Mouse (Mus musculus) skeletal muscle tissue, adult 2 months (tissue): Measurements from ENCODE around the gene Creb3l4.

Experiments
- DNase-seq: peaks from one replicate; pipeline ENCODE4 v3.0.0-alpha.2; 2012; ENCODE audit warnings: low read depth, low spot score

Creb3l4 gene

DNA sequence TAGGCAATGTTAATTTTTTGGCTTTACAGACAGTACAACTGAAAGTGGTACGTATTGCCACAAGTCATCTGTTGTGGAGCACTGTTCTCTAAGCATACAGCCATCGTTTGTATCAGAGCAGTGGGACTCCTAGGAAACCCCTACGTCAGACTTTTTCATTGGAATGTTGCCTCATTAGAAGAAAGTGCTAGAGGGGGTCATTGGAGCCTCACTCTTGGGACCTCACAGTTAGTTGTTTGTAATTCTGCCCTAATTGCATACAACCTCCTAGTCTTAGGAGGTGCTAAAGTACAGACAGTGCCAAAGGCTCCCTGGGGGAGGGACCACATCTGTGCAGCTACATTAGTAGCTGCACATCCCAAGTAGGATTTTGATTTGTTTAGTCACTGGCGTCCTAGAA, 48.6 kb downstream of the Creb3l4 start:
- DNase-seq = no peak

DNA sequence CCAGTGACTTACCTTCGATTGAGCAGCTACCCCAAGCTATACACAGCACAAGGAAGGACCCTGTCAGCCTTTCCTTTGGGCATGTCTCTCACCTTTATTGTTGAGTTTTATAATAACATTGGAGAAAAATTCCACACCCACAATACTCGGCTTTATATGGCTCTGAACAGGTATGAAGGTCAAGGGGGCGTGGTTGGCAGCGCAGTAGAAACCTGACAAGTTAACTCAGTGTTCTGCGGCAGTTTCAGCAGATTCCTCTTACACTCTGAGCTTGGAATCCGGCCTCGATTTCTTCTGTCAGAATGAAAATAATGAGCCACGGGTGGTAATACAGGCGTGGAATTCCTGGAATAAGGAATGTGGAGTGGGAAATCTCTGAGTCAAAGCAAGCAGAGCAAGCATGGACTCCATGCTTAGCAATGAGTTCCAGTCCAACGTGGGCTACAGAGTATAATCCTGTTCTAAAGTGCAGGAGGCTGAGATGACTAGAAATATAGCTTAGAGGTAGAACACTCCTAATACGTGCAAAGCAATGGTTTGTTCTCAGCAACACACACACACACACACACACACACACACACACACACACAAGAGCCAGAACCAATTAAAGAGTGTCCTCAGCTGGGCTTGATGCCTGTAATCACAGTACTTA, 52.3 kb downstream of the Creb3l4 start:
- no peak for DNase-seq
